Mouse (Mus musculus) stomach, embryonic 16.5 days (tissue): ENCODE data around the gene Zdhhc13. TPM values are rescaled to one million over a fixed set of nuclear protein-coding genes. Genes with fewer than 3 reads are reported as not detected.

ENCODE experiments used
- ATAC-seq: fragments of 200-750 bp; cut with Nextera tagmentation; 2 replicates; pipeline ENCODE4 v1.8.0; 2017; ENCODE audit warnings: moderate number of reproducible peaks, moderate TSS enrichment; ENCODE audit not compliant: insufficient read depth, low FRiP score
- H3K27ac ChIP-seq: fragments of 300-500 bp; sonication (generic); 2 replicates; pipeline ENCODE4 v1.5.1; 2014; ENCODE audit warnings: low read length
- H3K27me3 ChIP-seq: fragments of 300-500 bp; sonication (generic); 2 replicates; pipeline ENCODE4 v1.6.1; 2014; ENCODE audit warnings: low read length, control low read depth, mixed read lengths; ENCODE audit not compliant: control insufficient read depth, insufficient read depth
- H3K36me3 ChIP-seq: fragments of 300-500 bp; sonication (generic); 2 replicates; pipeline ENCODE4 v1.6.1; 2014; ENCODE audit warnings: low read length; ENCODE audit not compliant: control insufficient read depth, insufficient read depth
- H3K4me1 ChIP-seq: fragments of 300-500 bp; sonication (generic); 2 replicates; pipeline ENCODE4 v1.6.1; 2014; ENCODE audit warnings: low read length, control low read depth, mixed read lengths; ENCODE audit not compliant: control insufficient read depth, insufficient read depth
- H3K4me2 ChIP-seq: fragments of 300-500 bp; sonication (generic); 2 replicates; pipeline ENCODE4 v1.6.1; 2014; ENCODE audit warnings: low read depth, low read length, mixed read lengths
- H3K4me3 ChIP-seq: fragments of 300-500 bp; sonication (generic); replicated peaks from 2 replicates; pipeline ENCODE4 v1.5.1; 2014; ENCODE audit warnings: mild to moderate bottlenecking, low read length
- H3K9ac ChIP-seq: fragments of 300-500 bp; sonication (generic); 2 replicates; pipeline ENCODE4 v1.6.1; 2014; ENCODE audit warnings: low read length
- H3K9me3 ChIP-seq: fragments of 300-500 bp; sonication (generic); replicated peaks from 2 replicates; pipeline ENCODE4 v1.6.1; 2016; ENCODE audit warnings: low read length, control low read depth; ENCODE audit not compliant: control insufficient read depth
- WGBS: fragments of 180-500 bp; shearing (Covaris S2); extraction: QIAGEN DNeasy Blood & Tissue Kit; methylation state at CpG from one replicate; pipeline ENCODE4 v1.1.7; 2014; 5-methylcytosine and 5-hydroxymethylcytosine counted together
- polyA plus RNA-seq: library from polyadenylated mRNA; unstranded; fragments of >200 nt; fragmentation: Nextera tagmentation; extraction: Ambion mirVana; gene quantifications from 2 replicates; pipeline ENCODE4 v1.2.1, GENCODE M21; 2015

Gene Zdhhc13
- polyA plus RNA-seq, 1 experiment from 2014 or later: 43.3 TPM

DNA sequence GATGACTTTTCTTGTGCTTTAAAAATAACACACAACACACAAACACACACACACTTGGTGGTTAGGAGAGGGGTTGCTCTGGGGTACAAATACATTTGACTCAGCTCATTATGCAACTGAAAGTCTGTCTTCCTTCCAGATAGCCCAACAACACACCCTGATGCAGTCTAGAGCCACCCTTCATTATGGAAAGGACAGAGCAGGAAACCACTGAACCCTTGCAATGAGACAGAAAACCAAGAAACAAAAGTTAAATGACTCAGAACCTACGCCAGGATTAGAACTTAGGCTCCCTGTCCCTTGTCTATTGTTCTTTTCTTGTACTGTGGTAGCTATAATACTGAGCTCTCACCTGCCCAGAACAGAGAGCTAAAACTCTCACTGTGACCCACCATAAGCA lies 28.0 kb upstream of the Zdhhc13 start:
- Histone ChIP-seq H3K27me3 (no peaks in the 10 kb centered on the region), H3K4me2 (no peak overlapping the region), H3K4me1 (no peaks in the 10 kb centered on the region), H3K36me3 (no peaks in the 10 kb centered on the region), H3K27ac (no peak overlapping the region), H3K9me3 (no peaks in the 10 kb centered on the region), H3K9ac (no peak overlapping the region), H3K4me3 (no peak overlapping the region)
- ATAC-seq: no peak
- WGBS: 76% methylated on average over 1 of the region's 1 CpGs

DNA sequence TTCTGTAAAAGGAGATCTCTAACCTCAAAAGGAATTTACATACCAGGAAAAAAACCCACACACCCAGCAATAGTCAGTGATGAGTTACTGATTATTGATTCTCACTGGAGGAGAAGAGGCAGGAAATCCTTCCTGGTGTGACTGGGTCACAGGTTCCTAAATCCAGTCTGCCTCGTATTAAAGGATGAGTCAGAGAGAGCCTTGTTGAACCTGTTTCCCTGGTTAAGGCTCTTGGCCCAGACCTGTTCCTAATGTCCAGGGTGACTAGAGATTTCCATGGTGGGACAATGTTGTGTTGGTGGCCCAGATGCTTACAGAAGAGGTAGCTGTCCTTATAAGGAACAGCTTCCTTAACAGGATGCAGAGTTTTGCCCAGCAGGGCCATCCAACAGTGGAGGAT lies 26.5 kb upstream of the Zdhhc13 start:
- Histone ChIP-seq H3K36me3 (no peaks in the 10 kb centered on the region), H3K4me1 (no peaks in the 10 kb centered on the region), H3K9me3 (no peaks in the 10 kb centered on the region), H3K4me3 (no peak overlapping the region), H3K27me3 (no peaks in the 10 kb centered on the region), H3K27ac (no peak overlapping the region), H3K4me2 (no peak overlapping the region), H3K9ac (no peak overlapping the region)
- no peak for ATAC-seq
- 39% methylated on average over 1 of the region's 1 CpGs for WGBS

DNA sequence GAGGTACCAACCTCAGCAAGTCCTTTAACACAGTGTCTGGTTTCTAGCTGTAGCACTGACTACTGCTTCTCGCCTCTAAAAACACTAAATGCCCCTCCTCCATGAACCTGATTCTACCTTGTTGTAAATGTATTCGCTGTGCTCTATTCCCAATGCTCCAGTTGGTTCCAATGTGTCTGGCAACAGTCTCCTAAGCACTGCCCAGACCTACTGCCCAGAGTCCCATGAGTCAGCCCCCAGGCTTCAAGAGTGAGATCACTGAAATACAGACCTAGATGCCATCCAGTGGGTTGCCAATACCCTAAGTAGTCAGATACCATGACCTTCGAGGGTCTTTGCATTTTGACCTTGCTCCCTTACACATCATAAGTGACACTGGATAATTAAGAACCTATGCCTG lies 26.1 kb upstream of the Zdhhc13 start:
- 79% methylated on average over 3 of the region's 3 CpGs for WGBS
- Histone ChIP-seq H3K9me3 (no peaks in the 10 kb centered on the region), H3K4me1 (no peaks in the 10 kb centered on the region), H3K27ac (no peak overlapping the region), H3K27me3 (no peaks in the 10 kb centered on the region), H3K9ac (no peak overlapping the region), H3K4me2 (no peak overlapping the region), H3K4me3 (no peak overlapping the region), H3K36me3 (no peaks in the 10 kb centered on the region)
- no peak for ATAC-seq

DNA sequence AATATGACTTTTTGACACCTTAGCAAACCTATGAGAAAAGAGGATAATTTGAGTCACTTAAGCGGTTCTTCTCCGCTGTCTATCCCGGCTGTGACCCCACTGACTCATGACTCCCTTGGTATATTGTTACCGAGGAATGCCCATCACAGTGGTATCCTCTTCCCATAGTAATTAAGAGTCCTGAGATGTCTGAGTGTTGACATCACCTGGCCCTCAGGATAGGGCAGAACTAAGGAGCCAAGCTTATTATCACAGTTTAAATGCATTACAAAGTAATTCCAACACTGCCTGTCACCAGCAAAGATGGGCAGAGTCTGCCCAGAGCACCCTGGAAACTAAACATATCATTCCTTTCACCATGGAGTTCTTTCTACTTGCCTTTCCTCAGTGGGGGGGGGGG lies 22.8 kb upstream of the Zdhhc13 start:
- 76% methylated on average over 4 of the region's 4 CpGs for WGBS
- H3K4me1 ChIP-seq: no peaks in the 10 kb centered on the region
- H3K4me3 ChIP-seq: no peak overlapping the region
- no peak overlapping the region for H3K27ac ChIP-seq
- no peak overlapping the region for H3K4me2 ChIP-seq
- no peaks in the 10 kb centered on the region for H3K9me3 ChIP-seq
- H3K36me3 ChIP-seq: no peaks in the 10 kb centered on the region
- ATAC-seq: no peak
- no peaks in the 10 kb centered on the region for H3K27me3 ChIP-seq
- no peak overlapping the region for H3K9ac ChIP-seq

DNA sequence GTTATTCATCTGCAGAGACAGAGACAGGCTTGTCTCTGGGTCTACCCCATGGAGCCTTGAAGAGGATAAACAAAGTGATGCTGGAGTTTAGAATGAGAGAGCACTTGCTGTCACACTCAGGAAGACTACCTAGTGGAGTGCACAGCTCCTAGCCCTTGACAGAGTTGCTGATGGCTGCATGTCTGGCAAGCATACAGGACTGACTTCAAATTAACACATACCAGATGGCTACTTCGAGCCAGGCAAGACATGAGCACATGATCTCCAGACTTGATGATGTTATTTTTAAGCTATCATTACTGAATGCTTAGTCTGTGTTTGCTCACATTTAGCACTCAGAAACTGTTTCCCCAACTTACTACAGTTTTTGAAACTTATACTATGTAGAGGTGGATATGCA lies 19.1 kb upstream of the Zdhhc13 start:
- ATAC-seq: no peak
- no peak overlapping the region for H3K9ac ChIP-seq
- H3K27me3 ChIP-seq: no peaks in the 10 kb centered on the region
- no peaks in the 10 kb centered on the region for H3K4me1 ChIP-seq
- H3K4me2 ChIP-seq: no peak overlapping the region
- H3K36me3 ChIP-seq: no peaks in the 10 kb centered on the region
- H3K9me3 ChIP-seq: no peaks in the 10 kb centered on the region
- 50% methylated on average over 1 of the region's 1 CpGs for WGBS
- no peak overlapping the region for H3K4me3 ChIP-seq
- no peak overlapping the region for H3K27ac ChIP-seq

DNA sequence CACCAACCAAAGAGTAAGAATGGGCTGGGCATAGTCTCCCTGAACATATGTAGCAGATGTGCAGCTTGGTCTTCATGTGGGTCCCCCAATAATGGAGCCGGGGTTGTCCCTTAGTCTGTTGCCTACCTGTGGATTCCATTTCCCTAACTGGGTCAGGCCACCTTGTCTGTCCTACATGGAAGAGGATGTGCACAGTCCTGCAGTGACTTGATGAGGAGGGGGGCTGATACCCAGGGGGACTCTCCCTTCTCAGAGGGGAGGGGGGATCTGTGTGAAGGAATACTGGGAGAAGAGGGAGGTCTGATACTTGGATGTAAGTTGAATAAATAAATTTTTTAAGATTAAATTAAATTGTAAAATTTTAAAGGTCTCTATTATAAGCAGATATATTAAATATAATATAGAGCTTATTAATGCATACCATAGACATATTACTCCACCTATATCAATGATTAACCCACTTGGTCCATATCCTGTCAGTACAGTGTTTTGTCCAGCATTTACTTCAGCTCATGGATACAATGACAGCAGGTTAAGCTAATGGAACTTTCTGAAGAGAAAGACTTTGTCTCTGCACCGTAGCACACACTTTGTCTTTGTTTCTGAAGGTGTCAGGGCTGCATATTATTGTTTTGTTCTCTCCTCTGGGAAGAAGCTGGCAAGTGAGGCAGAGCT lies 16.6 kb upstream of the Zdhhc13 start:
- no peak for ATAC-seq
- 81% methylated on average over 2 of the region's 2 CpGs for WGBS
- H3K4me3 ChIP-seq: no peak overlapping the region
- H3K4me1 ChIP-seq: no peaks in the 10 kb centered on the region
- no peak overlapping the region for H3K4me2 ChIP-seq
- H3K36me3 ChIP-seq: no peaks in the 10 kb centered on the region
- H3K9ac ChIP-seq: no peak overlapping the region
- no peaks in the 10 kb centered on the region for H3K27me3 ChIP-seq
- no peaks in the 10 kb centered on the region for H3K9me3 ChIP-seq
- no peak overlapping the region for H3K27ac ChIP-seq

DNA sequence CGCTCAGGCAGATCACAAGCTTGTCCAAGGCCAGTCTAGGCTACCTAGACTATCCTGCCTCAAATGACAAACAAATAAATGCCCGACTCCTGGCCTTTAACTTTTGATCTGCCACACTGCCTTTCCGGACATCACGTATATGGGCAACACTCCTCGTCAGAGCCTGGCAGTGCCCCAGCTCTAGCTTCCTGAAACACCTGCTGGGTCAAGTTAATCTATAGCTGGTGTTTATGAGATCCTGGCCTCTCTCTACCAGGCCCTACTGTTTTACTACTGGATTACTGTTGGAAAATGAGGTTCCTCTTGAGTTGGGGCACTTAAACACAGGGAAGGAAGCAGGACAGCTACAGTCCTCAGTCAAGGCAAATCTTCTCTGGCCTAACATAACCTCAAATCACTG lies 15.5 kb upstream of the Zdhhc13 start:
- Histone ChIP-seq H3K9me3 (no peaks in the 10 kb centered on the region), H3K27me3 (no peaks in the 10 kb centered on the region), H3K27ac (no peak overlapping the region), H3K36me3 (no peaks in the 10 kb centered on the region), H3K4me1 (no peaks in the 10 kb centered on the region), H3K4me3 (no peak overlapping the region), H3K4me2 (no peak overlapping the region), H3K9ac (no peak overlapping the region)
- no peak for ATAC-seq
- WGBS: 79% methylated on average over 5 of the region's 5 CpGs

DNA sequence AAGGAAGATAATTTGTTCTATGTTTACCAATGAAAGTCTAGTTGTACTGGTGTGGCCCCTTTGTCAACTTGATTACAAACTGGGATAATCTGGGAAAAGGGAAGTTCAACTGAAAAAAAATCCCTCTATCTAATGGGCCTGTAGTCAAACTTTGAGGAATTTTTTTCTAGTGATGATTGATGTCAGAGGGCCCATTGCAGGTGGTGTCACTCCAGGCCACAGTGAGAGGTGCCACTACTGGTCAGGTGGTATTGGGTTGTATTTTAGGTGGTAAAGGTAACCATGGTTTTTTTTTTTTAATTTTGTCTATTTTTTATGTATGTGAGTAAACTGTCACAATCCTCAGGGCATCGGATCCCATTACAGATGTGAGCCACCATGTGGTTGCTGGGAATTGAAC lies 14.2 kb upstream of the Zdhhc13 start:
- H3K9me3 ChIP-seq: no peaks in the 10 kb centered on the region
- no peak overlapping the region for H3K27ac ChIP-seq
- H3K4me2 ChIP-seq: no peak overlapping the region
- H3K4me3 ChIP-seq: no peak overlapping the region
- H3K4me1 ChIP-seq: no peaks in the 10 kb centered on the region
- H3K36me3 ChIP-seq: no peaks in the 10 kb centered on the region
- H3K27me3 ChIP-seq: no peaks in the 10 kb centered on the region
- no peak for ATAC-seq
- no peak overlapping the region for H3K9ac ChIP-seq
- 79% methylated on average over 1 of the region's 1 CpGs for WGBS

DNA sequence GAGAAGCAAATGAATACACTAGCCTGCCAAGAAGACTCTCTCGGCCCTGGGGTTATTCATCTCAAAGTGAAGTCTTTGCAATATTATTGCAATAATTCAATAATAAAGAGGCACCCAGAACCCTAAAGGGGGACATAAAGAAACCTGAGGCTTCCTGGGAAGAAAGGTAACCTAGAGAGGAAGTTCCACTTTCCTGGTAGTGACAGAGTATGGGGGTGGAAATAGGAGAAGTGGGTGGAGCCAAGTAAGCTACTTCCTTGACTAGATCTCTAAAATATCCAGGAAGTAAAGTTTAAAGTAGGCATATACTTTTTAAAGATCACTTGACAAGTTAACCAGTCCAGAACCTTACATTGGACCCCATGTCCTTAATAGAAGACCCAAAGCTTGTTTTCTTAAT lies 13.4 kb upstream of the Zdhhc13 start:
- no peak for ATAC-seq
- WGBS: 87% methylated on average over 1 of the region's 1 CpGs
- no peak overlapping the region for H3K4me2 ChIP-seq
- no peaks in the 10 kb centered on the region for H3K9me3 ChIP-seq
- no peak overlapping the region for H3K27ac ChIP-seq
- no peaks in the 10 kb centered on the region for H3K4me1 ChIP-seq
- no peak overlapping the region for H3K9ac ChIP-seq
- H3K36me3 ChIP-seq: no peaks in the 10 kb centered on the region
- H3K4me3 ChIP-seq: no peak overlapping the region
- H3K27me3 ChIP-seq: no peaks in the 10 kb centered on the region
